Mouse (Mus musculus) T-helper 17 cell (primary cell): ENCODE results near the gene Bdkrb1.

Source experiments
- in situ Hi-C, 2 experiments: fragments of 300-600 bp; cut with MboI, MseI; formaldehyde crosslinking; loops; 1 replicate in 1 of 2; 2 replicates in 1 of 2; pipeline ENCODE4 v1.15.1; 2025; ENCODE audit warnings: high pct_unique_total_duplicates in 2 of 2

Bdkrb1 gene

DNA sequence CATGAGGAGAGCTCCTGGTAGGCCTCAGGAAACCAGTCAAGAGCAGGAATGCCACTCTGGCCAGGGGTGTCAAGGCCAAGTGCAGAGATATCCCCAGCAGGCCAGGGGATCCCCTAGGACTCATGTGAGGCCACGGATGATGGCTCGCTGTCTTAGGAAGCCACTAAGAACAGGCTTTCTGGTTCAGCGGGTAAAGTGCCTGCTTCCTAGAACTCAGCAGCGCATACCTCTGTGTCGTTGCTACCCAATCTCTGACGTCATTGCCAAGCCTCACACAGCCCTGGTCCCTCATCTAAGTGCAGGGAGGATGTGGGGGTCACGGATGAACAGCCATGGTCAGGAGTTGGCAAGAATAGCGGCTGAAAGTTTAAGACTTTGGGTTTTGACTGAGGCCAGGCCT is 5.8 kb upstream of the Bdkrb1 start:
- in situ Hi-C loops = no loop called here

DNA sequence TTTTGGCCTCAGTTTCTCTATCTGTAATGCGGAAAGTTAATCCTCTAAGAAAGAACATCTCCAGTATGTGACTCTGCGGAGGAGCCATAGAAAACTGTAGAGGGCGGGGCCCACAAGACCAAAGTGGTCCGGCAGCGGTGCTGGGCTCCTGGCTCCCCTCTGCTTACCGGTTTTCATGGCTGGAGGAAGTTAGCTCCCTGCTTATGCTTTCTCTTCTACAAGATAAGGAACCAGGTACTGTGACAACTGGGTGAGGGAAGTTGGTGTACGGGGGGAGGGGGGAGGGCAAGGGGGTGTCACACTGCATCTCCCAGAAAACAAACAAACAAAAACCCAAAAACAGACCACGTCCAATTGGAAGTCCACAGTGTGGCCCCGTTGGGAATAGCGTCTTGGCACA is 4.4 kb upstream of the Bdkrb1 start:
- in situ Hi-C loops = no loop called here

- in situ Hi-C loops = no loop called here
Measured at GRCm38 (mm10) chr12:105599098-105599497, 3.8 kb upstream of the Bdkrb1 start.

DNA sequence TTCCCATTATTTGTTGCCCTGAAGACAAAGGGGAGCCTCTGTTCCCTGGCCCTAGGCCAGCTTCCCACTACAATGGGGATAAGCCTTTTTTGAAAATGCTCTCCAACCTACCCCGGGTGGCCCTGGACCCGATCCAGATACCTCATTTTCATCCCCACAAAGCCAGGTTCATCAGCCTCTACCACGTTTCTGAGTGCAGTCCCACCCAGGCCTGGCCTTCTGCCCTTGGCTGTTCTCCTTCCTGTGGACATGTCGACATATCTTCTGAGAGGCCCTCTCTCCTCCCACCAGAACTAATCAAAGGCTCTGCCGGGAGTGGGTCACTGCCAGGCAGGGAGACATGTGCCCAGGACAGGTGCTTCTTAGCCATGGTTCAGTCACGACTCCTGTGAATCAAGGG is 1.3 kb upstream of the Bdkrb1 start:
- in situ Hi-C loops = loop anchor here in 1 of 2 experiments (5.0 kb wide), 1 partner anchor 109 kb away; no protein-coding TSS in a partner anchor

DNA sequence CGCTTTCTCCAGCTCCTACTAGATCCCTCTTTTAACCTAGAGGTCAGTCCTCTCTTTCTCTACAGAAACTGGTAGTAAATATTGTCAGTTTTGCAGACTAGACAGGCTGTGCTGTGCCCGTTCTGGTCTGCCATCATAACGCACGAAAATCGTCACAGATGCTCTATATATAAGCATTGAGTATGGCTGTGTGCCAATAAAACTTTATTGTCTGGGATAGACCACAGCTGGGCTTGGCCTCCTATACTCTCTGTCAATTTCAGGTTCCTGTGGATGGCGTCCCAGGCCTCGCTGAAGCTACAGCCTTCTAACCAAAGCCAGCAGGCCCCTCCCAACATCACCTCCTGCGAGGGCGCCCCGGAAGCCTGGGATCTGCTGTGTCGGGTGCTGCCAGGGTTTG is 1.0 kb downstream of the Bdkrb1 start:
- in situ Hi-C loops = loop anchor here in 1 of 2 experiments (5.0 kb wide), 1 partner anchor 112 kb away; no protein-coding TSS in a partner anchor

DNA sequence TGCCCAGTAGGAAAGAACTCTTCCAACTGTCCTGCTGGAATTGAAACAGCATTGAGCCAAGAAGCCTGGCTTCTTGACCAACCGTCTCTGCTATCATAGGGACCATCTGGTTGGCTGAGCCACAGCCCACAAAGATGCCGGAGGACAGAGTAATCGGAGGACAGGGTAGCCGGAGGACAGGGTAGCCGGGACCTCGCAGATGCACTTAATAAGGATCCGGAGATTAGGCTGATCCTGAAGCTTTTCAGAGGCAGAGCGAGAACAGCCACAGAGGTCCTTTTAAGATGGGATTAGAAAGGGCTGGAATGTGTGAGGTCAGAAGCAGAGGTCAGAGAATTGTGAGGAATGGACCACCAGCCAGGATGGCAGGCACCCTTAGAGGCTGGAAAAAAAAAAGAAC is 2.3 kb downstream of the Bdkrb1 start:
- in situ Hi-C loops = no loop called here

DNA sequence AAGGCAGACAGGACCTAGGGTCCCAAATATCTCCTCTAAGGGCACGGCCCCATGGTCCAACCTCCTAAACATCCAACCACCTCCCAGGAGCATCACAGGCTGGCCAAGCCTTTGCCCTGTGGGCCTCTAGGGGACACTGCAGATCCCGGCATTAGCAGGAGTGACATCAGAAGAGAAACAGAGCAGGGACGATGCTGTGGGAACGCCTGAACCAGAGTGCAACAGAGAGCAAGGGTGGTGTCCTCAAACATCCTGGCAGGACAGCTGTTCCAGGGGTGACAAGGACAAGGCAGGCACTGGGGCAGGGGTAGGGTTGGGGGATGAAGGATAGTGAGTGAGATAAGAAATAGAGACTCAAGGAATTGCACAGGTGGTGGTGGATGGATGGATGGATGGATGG is 4.0 kb downstream of the Bdkrb1 start:
- in situ Hi-C loops = no loop called here

GRCm38 (mm10) chr12:105611045-105611444 is 8.2 kb downstream of the Bdkrb1 start:
- in situ Hi-C loops = no loop called here

GRCm38 (mm10) chr12:105611748-105612147 is 8.9 kb downstream of the Bdkrb1 start:
- in situ Hi-C loops = no loop called here

DNA sequence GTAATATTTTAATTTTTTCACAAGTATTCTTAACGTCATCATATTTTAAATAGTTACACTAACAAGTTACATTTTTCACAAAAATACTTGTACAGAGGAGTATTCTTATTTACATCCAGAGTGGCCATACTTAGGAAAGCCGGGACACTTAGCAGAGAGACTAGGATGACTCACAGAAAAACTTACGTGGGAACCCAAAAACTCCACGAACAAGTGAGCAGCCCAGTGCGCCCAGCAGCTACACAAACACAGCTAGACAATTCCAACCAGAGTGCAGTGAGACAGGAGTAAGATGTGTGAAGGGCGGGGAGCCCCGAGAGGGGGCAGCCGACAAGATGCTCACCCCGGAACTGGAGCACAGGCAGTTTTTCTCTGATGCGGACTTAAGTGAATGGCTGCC is 10.7 kb downstream of the Bdkrb1 start:
- in situ Hi-C loops = no loop called here

GRCm38 (mm10) chr12:105622048-105622447 is 19.2 kb downstream of the Bdkrb1 start:
- in situ Hi-C loops = loop anchor here (5.0 to 10.0 kb wide), 2 partner anchors 40 to 917 kb away; no protein-coding TSS in a partner anchor

GRCm38 (mm10) chr12:105622981-105623539 is 20.2 kb downstream of the Bdkrb1 start:
- in situ Hi-C loops = loop anchor here (5.0 to 10.0 kb wide), 2 partner anchors 39 to 918 kb away; no protein-coding TSS in a partner anchor

DNA sequence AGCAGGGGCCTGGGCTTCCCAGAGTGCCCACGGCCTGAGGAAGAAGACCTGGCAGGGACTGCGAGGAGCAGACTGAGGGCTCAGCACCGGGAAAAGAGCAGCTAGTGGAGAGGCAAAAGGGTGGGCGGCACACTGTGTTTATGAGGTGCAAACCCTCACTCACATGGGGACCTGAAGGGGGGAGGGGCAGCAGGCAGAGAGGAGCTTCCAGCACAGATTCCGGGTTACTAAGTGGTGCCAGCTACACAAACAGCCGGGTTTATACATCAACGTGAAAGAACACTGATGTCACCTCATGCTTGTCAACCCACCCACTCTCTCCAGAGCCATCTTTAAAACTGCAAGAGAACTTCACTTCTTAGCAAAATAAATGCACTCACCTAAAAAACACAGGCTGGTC is 22.9 kb downstream of the Bdkrb1 start:
- in situ Hi-C loops = loop anchor here in 1 of 2 experiments (10.0 kb wide), 1 partner anchor 921 kb away; no protein-coding TSS in a partner anchor

GRCm38 (mm10) chr12:105634374-105635067 is 31.6 kb downstream of the Bdkrb1 start:
- in situ Hi-C loops = no loop called here

DNA sequence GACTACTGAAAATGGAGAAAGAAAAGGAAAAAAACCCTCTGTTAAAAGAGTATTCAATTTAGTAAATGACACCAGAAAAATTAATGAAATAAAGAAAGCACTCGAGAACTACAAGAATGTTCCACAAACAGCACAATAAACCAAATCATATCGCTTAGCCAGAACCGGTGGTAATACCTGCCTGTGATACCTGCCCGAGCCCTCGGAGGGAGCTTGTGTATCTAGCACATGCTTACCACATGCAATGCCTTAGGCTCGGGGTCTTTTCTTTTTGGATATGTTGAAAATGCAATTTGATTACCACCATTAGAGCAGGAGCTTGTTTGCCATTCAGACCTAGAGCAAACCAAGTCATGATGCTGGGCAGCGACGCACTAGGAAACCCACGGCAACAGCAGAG is 33.7 kb downstream of the Bdkrb1 start:
- in situ Hi-C loops = no loop called here

- in situ Hi-C loops = no loop called here
Measured at GRCm38 (mm10) chr12:105637554-105637953, 34.7 kb downstream of the Bdkrb1 start.

DNA sequence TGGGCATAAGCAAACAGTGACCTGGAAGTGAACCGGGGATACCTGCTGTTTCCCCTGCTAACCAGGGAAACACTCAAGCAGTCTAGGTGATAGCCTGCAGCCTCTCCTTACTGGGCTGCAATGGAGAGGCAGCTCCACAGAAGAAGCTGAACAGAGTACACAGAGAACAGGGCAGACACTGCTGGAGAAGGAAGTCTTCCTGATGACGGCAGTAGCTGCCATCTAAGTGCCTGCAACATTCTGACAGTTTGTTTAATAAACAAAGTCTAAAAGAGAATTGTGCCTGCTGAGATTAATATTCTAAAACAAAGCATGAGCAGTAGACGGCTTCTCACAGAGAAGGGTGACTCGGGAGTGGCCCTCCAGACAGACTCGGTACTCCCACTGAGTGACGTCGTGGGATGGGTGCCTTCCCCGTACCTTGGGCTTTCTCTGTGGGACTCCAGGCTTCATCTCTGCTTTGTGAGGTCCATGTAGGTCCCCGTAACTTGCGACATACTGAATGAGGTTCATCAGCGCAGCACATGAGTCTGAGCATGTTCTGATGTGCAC is 40.0 kb downstream of the Bdkrb1 start:
- in situ Hi-C loops = no loop called here
